Mouse (Mus musculus) midbrain, postnatal 0 days (tissue): ENCODE measurements at regions not wholly inside any gene's neighbourhood (a gene's known extent, or its start where the extent isn't known, plus 50 kb on each side); places are given as distances from the start of the nearest gene placed in this dataset.

Source experiments
- ATAC-seq: fragments of 200-750 bp; cut with Nextera tagmentation; 2 replicates; pipeline ENCODE4 v1.8.0; 2017; ENCODE audit warnings: moderate number of reproducible peaks, mild to moderate bottlenecking, moderate TSS enrichment, moderate library complexity; ENCODE audit not compliant: low FRiP score
- DNase-seq: peaks from one replicate; pipeline ENCODE4 v3.0.0-alpha.2; 2015; ENCODE audit warnings: low spot score
- H3K27ac ChIP-seq: fragments of 300-500 bp; sonication (generic); 2 replicates; pipeline ENCODE4 v1.5.1; 2014; ENCODE audit warnings: low read depth, mild to moderate bottlenecking, low read length, mixed read lengths
- H3K27me3 ChIP-seq: fragments of 300-500 bp; sonication (generic); 2 replicates; pipeline ENCODE4 v1.6.1; 2014; ENCODE audit warnings: low read length, control low read depth, mixed read lengths; ENCODE audit not compliant: insufficient read depth
- H3K36me3 ChIP-seq: fragments of 300-500 bp; sonication (generic); 2 replicates; pipeline ENCODE4 v1.6.1; 2014; ENCODE audit warnings: low read length, control low read depth, mixed read lengths; ENCODE audit not compliant: insufficient read depth
- H3K4me1 ChIP-seq: fragments of 300-500 bp; sonication (generic); 2 replicates; pipeline ENCODE4 v1.6.1; 2014; ENCODE audit warnings: mild to moderate bottlenecking, control low read depth, antibody characterized with exemption, low read length, mixed read lengths; ENCODE audit not compliant: insufficient read depth
- H3K4me2 ChIP-seq: fragments of 300-500 bp; sonication (generic); 2 replicates; pipeline ENCODE4 v1.6.1; 2014; ENCODE audit warnings: low read depth, mild to moderate bottlenecking, low read length, mixed read lengths; ENCODE audit not compliant: poor library complexity, severe bottlenecking
- H3K4me3 ChIP-seq: fragments of 300-500 bp; sonication (generic); 2 replicates; pipeline ENCODE4 v1.5.1; 2014; ENCODE audit warnings: low read depth, mild to moderate bottlenecking, low read length, moderate library complexity
- H3K9ac ChIP-seq: fragments of 300-500 bp; sonication (generic); replicated peaks from 2 replicates; pipeline ENCODE4 v1.6.1; 2014; ENCODE audit warnings: mild to moderate bottlenecking, low read length, moderate library complexity, mixed read lengths; ENCODE audit not compliant: poor library complexity, severe bottlenecking
- H3K9me3 ChIP-seq: fragments of 300-500 bp; sonication (generic); 2 replicates; pipeline ENCODE4 v1.6.1; 2016; ENCODE audit warnings: low read length, control low read depth
- CTCF ChIP-seq: IDR thresholded peaks from 2 replicates; pipeline ENCODE4 v1.5.1; 2016; ENCODE audit warnings: antibody characterized with exemption, mild to moderate bottlenecking
- WGBS: fragments of 180-500 bp; shearing (Covaris S2); extraction: QIAGEN DNeasy Blood & Tissue Kit; methylation state at CpG from one replicate; pipeline ENCODE4 v1.1.7; 2014; 5-methylcytosine and 5-hydroxymethylcytosine counted together

GRCm38 (mm10) chr12:37632368-37632767 lies 185.2 kb upstream of the Dgkb start:
- Histone ChIP-seq H3K4me1 (no peaks in the 10 kb centered on the region), H3K9ac (no peak overlapping the region), H3K27me3 (no peaks in the 10 kb centered on the region), H3K9me3 (no peaks in the 10 kb centered on the region), H3K4me2 (no peak overlapping the region), H3K4me3 (no peak overlapping the region), H3K27ac (no peak overlapping the region), H3K36me3 (no peaks in the 10 kb centered on the region)
- ATAC-seq (no peak), DNase-seq (peak; percentile 6)
- TF ChIP-seq CTCF, result peak; percentile 46; the same call in 1 of the 2 replicates

DNA sequence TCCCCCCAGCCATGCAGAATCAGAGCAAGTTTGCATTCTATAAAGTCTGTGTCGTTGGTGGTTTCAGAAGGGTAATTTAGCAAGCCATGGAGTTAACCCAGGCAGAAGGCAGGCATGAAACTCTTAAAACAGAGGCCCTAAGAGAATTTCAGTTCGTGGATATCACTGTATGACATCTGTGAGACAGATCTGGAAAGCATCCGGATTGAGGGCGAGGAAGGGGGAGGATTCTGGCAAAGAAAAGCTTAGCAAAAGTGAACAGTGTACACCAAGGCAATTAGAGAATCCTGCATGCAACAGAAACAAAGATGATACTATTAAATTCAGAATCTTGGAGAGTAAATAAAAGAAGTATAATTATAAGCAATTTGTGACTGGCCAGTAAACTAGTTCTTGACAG lies 184.2 kb upstream of the Dgkb start:
- DNase-seq, result no peak
- no peak overlapping the region for H3K9ac ChIP-seq
- ATAC-seq, result no peak
- WGBS, result 85% methylated on average over 4 of the region's 4 CpGs
- TF ChIP-seq CTCF, result no peak
- no peaks in the 10 kb centered on the region for H3K27me3 ChIP-seq
- no peak overlapping the region for H3K4me3 ChIP-seq
- no peak overlapping the region for H3K27ac ChIP-seq
- H3K9me3 ChIP-seq, result no peaks in the 10 kb centered on the region
- no peaks in the 10 kb centered on the region for H3K4me1 ChIP-seq
- H3K36me3 ChIP-seq, result no peaks in the 10 kb centered on the region
- H3K4me2 ChIP-seq, result no peak overlapping the region

- ATAC-seq (no peak), DNase-seq (no peak)
- H3K4me2 ChIP-seq, result no peak overlapping the region
- no peak overlapping the region for H3K9ac ChIP-seq
- no peaks in the 10 kb centered on the region for H3K4me1 ChIP-seq
- no peak overlapping the region for H3K4me3 ChIP-seq
- H3K27me3 ChIP-seq, result no peaks in the 10 kb centered on the region
- TF ChIP-seq CTCF, result no peak
- no peaks in the 10 kb centered on the region for H3K36me3 ChIP-seq
- no peaks in the 10 kb centered on the region for H3K9me3 ChIP-seq
- 62% methylated on average over 3 of the region's 3 CpGs for WGBS
- H3K27ac ChIP-seq, result no peak overlapping the region
These were observed 171.3 kb upstream of the Dgkb start for GRCm38 (mm10) chr12:37646186-37646585.

- no peak overlapping the region for H3K27ac ChIP-seq
- no peaks in the 10 kb centered on the region for H3K27me3 ChIP-seq
- ATAC-seq (no peak), DNase-seq (no peak)
- no peaks in the 10 kb centered on the region for H3K36me3 ChIP-seq
- H3K9ac ChIP-seq, result no peak overlapping the region
- WGBS, result 65% methylated on average over 4 of the region's 4 CpGs
- H3K4me1 ChIP-seq, result no peaks in the 10 kb centered on the region
- no peak overlapping the region for H3K4me3 ChIP-seq
- H3K4me2 ChIP-seq, result no peak overlapping the region
- no peaks in the 10 kb centered on the region for H3K9me3 ChIP-seq
- no peak for TF ChIP-seq CTCF
These were observed 164.2 kb upstream of the Dgkb start for GRCm38 (mm10) chr12:37653287-37653686.

GRCm38 (mm10) chr12:37654256-37654655 lies 163.3 kb upstream of the Dgkb start:
- Histone ChIP-seq H3K4me2 (no peak overlapping the region), H3K27me3 (no peaks in the 10 kb centered on the region), H3K9me3 (no peaks in the 10 kb centered on the region), H3K9ac (no peak overlapping the region), H3K4me1 (no peaks in the 10 kb centered on the region), H3K4me3 (no peak overlapping the region), H3K36me3 (no peaks in the 10 kb centered on the region), H3K27ac (no peak overlapping the region)
- ATAC-seq, result no peak
- no peak for DNase-seq
- TF ChIP-seq CTCF, result no peak

- Histone ChIP-seq H3K9ac (no peak overlapping the region), H3K4me3 (no peak overlapping the region), H3K27ac (no peak overlapping the region), H3K27me3 (no peaks in the 10 kb centered on the region), H3K36me3 (no peaks in the 10 kb centered on the region), H3K9me3 (no peaks in the 10 kb centered on the region), H3K4me2 (no peak overlapping the region), H3K4me1 (no peaks in the 10 kb centered on the region)
- 82% methylated on average over 1 of the region's 1 CpGs for WGBS
- DNase-seq (no peak), ATAC-seq (no peak)
- no peak for TF ChIP-seq CTCF
These were observed 157.5 kb upstream of the Dgkb start for GRCm38 (mm10) chr12:37660016-37660415.
